Mouse (Mus musculus): ENCODE data around the gene B3gnt8. TPM values are rescaled to one million over a fixed set of nuclear protein-coding genes. Genes with fewer than 3 reads are reported as not detected.

B3gnt8 gene
- polyA plus RNA-seq, 1 experiment from 2014 or later, result 0.44 TPM

DNA sequence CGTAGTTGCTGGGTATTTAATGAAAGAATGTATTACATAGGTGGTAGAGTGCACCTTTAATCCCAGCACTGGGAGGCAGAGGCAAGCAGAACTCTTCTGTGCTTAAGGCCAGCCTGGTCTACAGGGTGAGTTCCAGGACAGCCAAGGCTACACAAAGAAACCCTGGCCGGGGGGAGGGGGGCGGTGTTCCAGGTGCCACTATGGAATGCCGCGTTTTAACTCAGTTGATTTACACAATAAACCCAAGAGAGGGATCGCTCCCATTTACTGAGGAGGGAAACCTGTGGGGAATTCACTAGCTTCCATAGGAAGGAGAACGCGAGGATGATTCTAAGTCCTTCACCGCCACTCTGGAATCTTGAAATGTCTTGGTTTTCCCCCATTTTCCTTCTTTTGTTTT is 43.2 kb downstream of the B3gnt8 start:
- no peaks in the 10 kb centered on the region for H3K9me3 ChIP-seq (ENCODE audit: control insufficient read depth, low read length)
- H3K4me2 ChIP-seq (ENCODE audit: low read length), result no peak overlapping the region
- no peak overlapping the region for H3K27ac ChIP-seq (ENCODE audit: low read length)
- H3K4me1 ChIP-seq (replicated peaks; ENCODE audit: control insufficient read depth, insufficient read depth, low read length), result peaks cover 2% of the 10 kb centered on the region
- H3K9ac ChIP-seq (replicated peaks; ENCODE audit: low read depth, low read length), result no peak overlapping the region
- WGBS, result 82% methylated on average over 9 of the region's 9 CpGs
- H3K4me3 ChIP-seq (replicated peaks; ENCODE audit: low read length), result no peak overlapping the region
- H3K27me3 ChIP-seq (replicated peaks; ENCODE audit: control insufficient read depth, insufficient read depth, low read length), result peaks cover 12% of the 10 kb centered on the region
- no peak for ATAC-seq
- 0 out of 2 replicates have a peak, but pooled peaks cover 3% of the 10 kb centered on the region for H3K36me3 ChIP-seq (ENCODE audit: control insufficient read depth, insufficient read depth)

DNA sequence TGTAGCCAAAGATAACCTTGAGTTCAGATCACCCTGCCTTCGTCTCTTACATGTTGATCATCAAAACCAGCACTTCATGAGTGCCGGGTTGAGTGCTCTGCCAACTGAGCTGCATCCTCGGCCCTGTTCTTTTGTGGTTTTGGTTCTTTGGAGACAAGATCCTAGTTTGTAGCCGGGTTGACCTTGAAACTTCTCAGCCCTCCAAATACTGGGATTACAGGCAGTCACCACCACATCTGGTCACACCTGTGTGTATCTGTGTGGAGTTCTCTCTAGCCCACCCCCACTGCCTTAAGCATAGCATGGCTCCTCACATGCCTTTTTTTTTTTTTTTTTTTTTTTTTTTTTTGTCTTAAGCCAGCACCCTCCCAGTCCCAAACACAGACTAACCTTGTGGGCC is 43.6 kb downstream of the B3gnt8 start:
- Histone ChIP-seq H3K9me3 (ENCODE audit: control insufficient read depth, low read length) (no peaks in the 10 kb centered on the region), H3K4me2 (ENCODE audit: low read length) (no peak overlapping the region), H3K4me1 (replicated peaks; ENCODE audit: control insufficient read depth, insufficient read depth, low read length) (peaks cover 7% of the 10 kb centered on the region), H3K4me3 (replicated peaks; ENCODE audit: low read length) (no peak overlapping the region), H3K27ac (ENCODE audit: low read length) (no peak overlapping the region), H3K36me3 (ENCODE audit: control insufficient read depth, insufficient read depth) (0 out of 2 replicates have a peak, but pooled peaks cover 3% of the 10 kb centered on the region), H3K9ac (replicated peaks; ENCODE audit: low read depth, low read length) (no peak overlapping the region), H3K27me3 (replicated peaks; ENCODE audit: control insufficient read depth, insufficient read depth, low read length) (peaks cover 17% of the 10 kb centered on the region)
- ATAC-seq, result no peak
- WGBS, result 91% methylated on average over 4 of the region's 4 CpGs

DNA sequence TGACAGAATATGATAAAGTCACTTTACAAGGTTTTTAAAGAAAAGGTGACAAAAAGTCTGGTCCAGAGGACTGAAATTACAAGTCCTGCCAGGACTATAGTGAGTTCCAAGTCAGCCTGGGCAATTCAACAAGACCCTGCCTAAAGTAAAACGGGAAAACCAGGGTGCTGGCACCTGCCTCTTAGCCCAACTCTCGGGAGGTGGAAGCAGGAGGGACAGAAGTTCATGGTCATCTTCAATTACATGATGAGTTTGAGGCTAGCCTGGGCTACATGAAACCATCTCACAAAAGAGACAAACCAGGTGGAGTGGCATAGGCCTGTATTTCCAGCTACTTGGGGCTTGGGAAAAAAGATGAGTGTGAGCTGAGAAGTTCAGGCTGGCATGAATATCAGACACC is 45.2 kb downstream of the B3gnt8 start:
- Histone ChIP-seq H3K4me2 (ENCODE audit: low read length) (no peak overlapping the region), H3K27me3 (replicated peaks; ENCODE audit: control insufficient read depth, insufficient read depth, low read length) (peaks cover 20% of the 10 kb centered on the region), H3K27ac (ENCODE audit: low read length) (no peak overlapping the region), H3K4me1 (replicated peaks; ENCODE audit: control insufficient read depth, insufficient read depth, low read length) (peaks cover 21% of the 10 kb centered on the region), H3K4me3 (replicated peaks; ENCODE audit: low read length) (no peak overlapping the region), H3K9me3 (ENCODE audit: control insufficient read depth, low read length) (no peaks in the 10 kb centered on the region), H3K9ac (replicated peaks; ENCODE audit: low read depth, low read length) (no peak overlapping the region), H3K36me3 (ENCODE audit: control insufficient read depth, insufficient read depth) (0 out of 2 replicates have a peak, but pooled peaks cover 3% of the 10 kb centered on the region)
- ATAC-seq, result no peak
- WGBS, result 83% methylated on average over 2 of the region's 2 CpGs

DNA sequence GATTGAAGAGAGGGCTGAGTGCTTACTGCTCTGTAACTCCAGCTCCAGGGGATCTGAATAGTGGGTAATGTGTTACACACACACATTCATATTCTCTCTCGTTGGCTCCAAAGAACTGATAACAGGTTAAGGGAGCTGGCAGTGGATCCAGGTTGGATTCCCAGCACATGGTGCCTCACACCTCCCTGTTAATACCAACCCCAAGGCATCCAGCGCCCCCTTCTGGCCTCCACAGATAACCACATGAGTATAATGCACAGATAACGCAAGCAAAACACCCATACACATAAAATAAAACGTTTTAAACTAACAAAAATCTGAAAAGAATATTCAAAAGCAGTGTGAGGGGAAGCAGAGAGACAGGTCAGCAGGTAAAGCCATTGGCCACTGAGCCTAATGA is 46.0 kb downstream of the B3gnt8 start:
- WGBS, result 53% methylated on average over 4 of the region's 4 CpGs
- no peaks in the 10 kb centered on the region for H3K9me3 ChIP-seq (ENCODE audit: control insufficient read depth, low read length)
- H3K4me1 ChIP-seq (replicated peaks; ENCODE audit: control insufficient read depth, insufficient read depth, low read length), result peaks cover 25% of the 10 kb centered on the region
- H3K36me3 ChIP-seq (ENCODE audit: control insufficient read depth, insufficient read depth), result 0 out of 2 replicates have a peak, but pooled peaks cover 3% of the 10 kb centered on the region
- no peak for ATAC-seq
- no peak overlapping the region for H3K9ac ChIP-seq (replicated peaks; ENCODE audit: low read depth, low read length)
- H3K4me2 ChIP-seq (ENCODE audit: low read length), result no peak overlapping the region
- H3K27me3 ChIP-seq (replicated peaks; ENCODE audit: control insufficient read depth, insufficient read depth, low read length), result peaks cover 20% of the 10 kb centered on the region
- H3K4me3 ChIP-seq (replicated peaks; ENCODE audit: low read length), result no peak overlapping the region
- H3K27ac ChIP-seq (ENCODE audit: low read length), result no peak overlapping the region

DNA sequence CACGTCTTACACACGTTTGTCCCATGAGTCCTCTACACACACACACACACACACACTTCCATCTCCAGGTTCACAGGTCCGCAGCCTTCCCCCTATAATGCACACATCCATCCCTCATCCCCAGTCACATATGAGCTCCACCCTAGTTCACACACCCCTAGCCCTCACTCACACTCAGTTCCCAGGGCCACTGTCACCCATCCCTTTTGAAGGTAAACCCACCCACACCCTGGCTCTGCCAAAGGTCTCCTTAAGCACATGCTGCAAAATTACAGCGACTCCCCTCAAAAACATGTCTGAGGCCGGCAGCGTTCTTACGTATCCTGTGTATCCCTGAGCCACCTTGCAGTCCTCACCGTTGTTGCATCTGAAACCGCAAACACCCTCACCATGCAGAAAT is 47.8 kb downstream of the B3gnt8 start:
- H3K4me2 ChIP-seq (ENCODE audit: low read length), result peak overlapping the region; percentile 60
- no peaks in the 10 kb centered on the region for H3K36me3 ChIP-seq (ENCODE audit: control insufficient read depth, insufficient read depth)
- 31% methylated on average over 9 of the region's 9 CpGs for WGBS
- H3K4me1 ChIP-seq (replicated peaks; ENCODE audit: control insufficient read depth, insufficient read depth, low read length), result peaks cover 25% of the 10 kb centered on the region
- H3K27me3 ChIP-seq (replicated peaks; ENCODE audit: control insufficient read depth, insufficient read depth, low read length), result peaks cover 22% of the 10 kb centered on the region
- H3K4me3 ChIP-seq (replicated peaks; ENCODE audit: low read length), result peak overlapping the region; percentile 43
- H3K9ac ChIP-seq (replicated peaks; ENCODE audit: low read depth, low read length), result no peak overlapping the region
- no peak for ATAC-seq
- H3K9me3 ChIP-seq (ENCODE audit: control insufficient read depth, low read length), result no peaks in the 10 kb centered on the region
- H3K27ac ChIP-seq (ENCODE audit: low read length), result no peak overlapping the region

DNA sequence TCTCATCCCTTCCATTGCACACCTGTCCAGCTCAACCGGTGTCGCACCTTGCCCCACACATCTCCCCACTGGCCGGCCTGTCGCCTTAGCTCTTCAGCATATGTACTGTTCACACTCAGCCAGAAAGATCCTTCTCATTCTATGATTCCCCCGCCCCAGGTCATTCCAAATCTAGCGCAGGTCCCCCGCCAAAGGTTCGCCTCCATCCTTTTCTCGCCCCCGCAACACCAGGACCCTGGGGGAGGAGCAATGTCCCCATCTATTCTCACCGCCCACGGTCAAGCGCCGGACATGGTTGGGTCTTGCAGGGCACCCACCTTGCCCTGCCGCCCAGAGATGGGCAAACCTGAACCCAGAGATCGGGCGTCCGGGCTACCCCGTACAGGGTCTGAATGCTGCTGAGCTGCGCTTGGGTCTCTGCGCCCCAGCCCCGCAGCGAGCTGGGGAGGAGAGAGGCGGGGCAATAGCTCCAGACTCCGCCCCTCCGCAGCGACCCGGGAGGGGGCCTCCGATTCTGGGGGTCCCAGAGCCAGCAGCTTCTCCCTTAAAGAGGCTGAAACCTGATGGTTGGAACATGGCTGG is 48.4 kb downstream of the B3gnt8 start, which contains the start of gene Tmem91:
Gene Tmem91, minus strand, starts transcription at position 448 of the 582 bp plus-strand sequence.
- no peak; the same call in 1 of the 2 replicates for ATAC-seq
- H3K9ac ChIP-seq (replicated peaks; ENCODE audit: low read depth, low read length), result peak within 1 kb of the TSS; percentile 53
- peak within 1 kb of the TSS; percentile 60 for H3K4me2 ChIP-seq (ENCODE audit: low read length)
- peak within 1 kb of the TSS; percentile 43 for H3K4me3 ChIP-seq (replicated peaks; ENCODE audit: low read length)
- WGBS, result 2% methylated on average over 29 of the region's 29 CpGs
- H3K36me3 ChIP-seq (ENCODE audit: control insufficient read depth, insufficient read depth), result no peaks in the 10 kb centered on the region
- H3K27me3 ChIP-seq (replicated peaks; ENCODE audit: control insufficient read depth, insufficient read depth, low read length), result peaks cover 22% of the 10 kb centered on the region
- H3K4me1 ChIP-seq (replicated peaks; ENCODE audit: control insufficient read depth, insufficient read depth, low read length), result peaks cover 25% of the 10 kb centered on the region
- H3K9me3 ChIP-seq (ENCODE audit: control insufficient read depth, low read length), result no peaks in the 10 kb centered on the region
- peak within 1 kb of the TSS; percentile 29 for H3K27ac ChIP-seq (ENCODE audit: low read length)

DNA sequence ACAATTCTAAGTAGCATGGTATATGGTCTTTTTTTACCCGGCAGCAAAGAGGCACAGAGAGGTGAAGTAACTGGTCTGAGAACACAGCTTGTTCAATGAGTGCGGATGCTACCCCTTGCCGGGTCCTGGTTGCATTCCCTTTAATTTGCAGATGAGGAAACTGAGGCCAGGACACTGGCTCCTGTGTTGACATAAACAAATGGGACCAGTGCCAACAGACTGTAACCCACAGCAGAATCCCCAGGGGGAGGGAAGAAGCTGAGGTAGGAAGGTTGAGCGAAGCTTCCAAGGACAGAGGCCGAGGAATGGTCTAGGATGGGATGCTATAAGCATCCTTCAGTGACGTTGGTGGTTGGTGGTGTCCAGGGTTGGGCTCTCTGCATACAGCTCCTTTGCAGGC is 49.0 kb downstream of the B3gnt8 start:
- H3K36me3 ChIP-seq (ENCODE audit: control insufficient read depth, insufficient read depth), result no peaks in the 10 kb centered on the region
- no peak for ATAC-seq
- no peak overlapping the region; the same call in 1 of the 2 replicates for H3K9ac ChIP-seq (replicated peaks; ENCODE audit: low read depth, low read length)
- H3K4me2 ChIP-seq (ENCODE audit: low read length), result peak overlapping the region; percentile 60
- 47% methylated on average over 6 of the region's 6 CpGs for WGBS
- H3K27me3 ChIP-seq (replicated peaks; ENCODE audit: control insufficient read depth, insufficient read depth, low read length), result peaks cover 22% of the 10 kb centered on the region
- H3K4me1 ChIP-seq (replicated peaks; ENCODE audit: control insufficient read depth, insufficient read depth, low read length), result peaks cover 30% of the 10 kb centered on the region
- H3K27ac ChIP-seq (ENCODE audit: low read length), result no peak overlapping the region
- peak overlapping the region; percentile 43 for H3K4me3 ChIP-seq (replicated peaks; ENCODE audit: low read length)
- no peaks in the 10 kb centered on the region for H3K9me3 ChIP-seq (ENCODE audit: control insufficient read depth, low read length)

DNA sequence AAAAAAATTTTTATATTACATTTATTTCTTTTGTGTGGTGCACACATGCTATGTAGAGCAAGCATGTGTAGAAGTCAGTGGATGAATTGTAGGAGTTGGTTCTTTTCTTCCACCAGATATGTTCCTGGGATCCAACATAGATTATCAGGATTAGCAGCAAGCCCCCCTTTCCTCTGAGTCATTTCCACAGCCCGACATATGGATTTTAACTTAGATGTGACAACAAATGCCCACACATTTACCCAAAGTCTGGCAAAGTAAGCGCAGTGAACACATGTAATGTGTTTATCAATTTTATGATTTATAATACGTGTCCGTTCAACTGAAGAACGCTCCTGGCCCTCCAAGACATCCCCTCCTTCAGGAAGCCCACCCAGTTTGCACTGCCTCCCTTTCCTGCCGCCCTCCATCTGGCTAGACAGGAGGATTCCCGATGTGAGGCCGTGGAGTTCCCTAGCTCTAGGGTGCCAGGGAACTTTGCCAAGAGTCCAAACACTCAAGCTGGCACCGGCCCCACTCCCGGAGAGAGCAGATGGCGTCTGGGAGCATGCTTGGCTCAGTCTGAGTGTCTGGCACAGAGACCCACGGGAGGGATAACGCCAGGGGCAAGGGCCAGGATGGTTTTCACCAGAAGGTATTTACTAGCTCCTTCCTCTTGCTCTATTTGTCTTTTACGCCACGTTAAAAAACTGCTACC is 49.8 kb downstream of the B3gnt8 start:
- H3K4me1 ChIP-seq (replicated peaks; ENCODE audit: control insufficient read depth, insufficient read depth, low read length), result peaks cover 30% of the 10 kb centered on the region
- ATAC-seq, result peak; percentile 76
- no peak overlapping the region for H3K4me3 ChIP-seq (replicated peaks; ENCODE audit: low read length)
- 27% methylated on average over 15 of the region's 15 CpGs for WGBS
- no peaks in the 10 kb centered on the region for H3K9me3 ChIP-seq (ENCODE audit: control insufficient read depth, low read length)
- H3K9ac ChIP-seq (replicated peaks; ENCODE audit: low read depth, low read length), result no peak overlapping the region
- peaks cover 22% of the 10 kb centered on the region for H3K27me3 ChIP-seq (replicated peaks; ENCODE audit: control insufficient read depth, insufficient read depth, low read length)
- no peaks in the 10 kb centered on the region for H3K36me3 ChIP-seq (ENCODE audit: control insufficient read depth, insufficient read depth)
- no peak overlapping the region for H3K4me2 ChIP-seq (ENCODE audit: low read length)
- H3K27ac ChIP-seq (ENCODE audit: low read length), result peak overlapping the region; percentile 90

DNA sequence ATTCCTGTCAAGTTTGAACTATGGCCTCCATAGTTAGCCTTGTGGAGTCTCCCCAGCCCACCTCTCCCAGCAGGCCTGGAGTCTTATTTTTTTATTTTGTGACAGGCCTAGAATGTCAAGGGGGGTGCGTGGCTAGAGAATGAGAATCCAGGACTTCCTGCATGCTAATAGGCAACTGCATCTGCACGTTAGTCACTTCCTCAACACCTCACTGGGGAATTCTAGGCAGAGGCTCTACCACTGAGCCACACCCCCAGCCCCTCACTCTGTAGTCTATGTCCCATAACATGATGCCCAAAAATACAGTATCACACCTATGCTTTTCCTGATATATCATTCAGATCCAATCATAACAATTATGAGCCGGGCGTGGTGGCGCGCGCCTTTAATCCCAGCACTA is 50.6 kb downstream of the B3gnt8 start:
- Histone ChIP-seq H3K4me1 (replicated peaks; ENCODE audit: control insufficient read depth, insufficient read depth, low read length) (peaks cover 30% of the 10 kb centered on the region), H3K27me3 (replicated peaks; ENCODE audit: control insufficient read depth, insufficient read depth, low read length) (peaks cover 22% of the 10 kb centered on the region), H3K9me3 (ENCODE audit: control insufficient read depth, low read length) (no peaks in the 10 kb centered on the region), H3K36me3 (ENCODE audit: control insufficient read depth, insufficient read depth) (no peaks in the 10 kb centered on the region), H3K4me2 (ENCODE audit: low read length) (no peak overlapping the region), H3K27ac (ENCODE audit: low read length) (peak overlapping the region; percentile 90), H3K9ac (replicated peaks; ENCODE audit: low read depth, low read length) (no peak overlapping the region), H3K4me3 (replicated peaks; ENCODE audit: low read length) (no peak overlapping the region)
- ATAC-seq, result no peak
- WGBS, result 78% methylated on average over 7 of the region's 7 CpGs

Measured in forebrain, embryonic 16.5 days (tissue).